Mouse (Mus musculus) embryonic facial prominence, embryonic 15.5 days (tissue): Measurements from ENCODE around the gene Ube2o. TPM values are rescaled to one million over a fixed set of nuclear protein-coding genes. Genes with fewer than 3 reads are reported as not detected.

Experiments used
- ATAC-seq: fragments of 200-750 bp; cut with Nextera tagmentation; 2 replicates; pipeline ENCODE4 v1.8.0; 2017; ENCODE audit warnings: low read depth, moderate TSS enrichment; ENCODE audit not compliant: insufficient number of reproducible peaks, low FRiP score, low TSS enrichment
- H3K27ac ChIP-seq: fragments of 300-500 bp; sonication (generic); replicated peaks from 2 replicates; pipeline ENCODE4 v1.5.1; 2015; ENCODE audit warnings: mild to moderate bottlenecking, inconsistent platforms
- H3K27me3 ChIP-seq: fragments of 300-500 bp; sonication (generic); 2 replicates; pipeline ENCODE4 v1.6.1; 2015; ENCODE audit warnings: inconsistent platforms
- H3K36me3 ChIP-seq: fragments of 300-500 bp; sonication (generic); 2 replicates; pipeline ENCODE4 v1.6.1; 2015; ENCODE audit warnings: mild to moderate bottlenecking, inconsistent platforms
- H3K4me1 ChIP-seq: fragments of 300-500 bp; sonication (generic); 2 replicates; pipeline ENCODE4 v1.6.1; 2015; ENCODE audit warnings: inconsistent platforms
- H3K4me2 ChIP-seq: fragments of 300-500 bp; sonication (generic); replicated peaks from 2 replicates; pipeline ENCODE4 v1.6.1; 2015; ENCODE audit warnings: mild to moderate bottlenecking, inconsistent platforms
- H3K4me3 ChIP-seq: fragments of 300-500 bp; sonication (generic); replicated peaks from 2 replicates; pipeline ENCODE4 v1.5.1; 2015; ENCODE audit warnings: mild to moderate bottlenecking, inconsistent platforms
- H3K9ac ChIP-seq: fragments of 300-500 bp; sonication (generic); 2 replicates; pipeline ENCODE4 v1.6.1; 2015; ENCODE audit warnings: inconsistent platforms
- H3K9me3 ChIP-seq: fragments of 300-500 bp; sonication (generic); replicated peaks from 2 replicates; pipeline ENCODE4 v1.6.1; 2016; ENCODE audit warnings: inconsistent platforms
- WGBS: fragments of 180-500 bp; shearing (Covaris S2); methylation state at CpG from one replicate; pipeline ENCODE4 v1.1.7; 2015; 5-methylcytosine and 5-hydroxymethylcytosine counted together
- polyA plus RNA-seq: library from polyadenylated mRNA; unstranded; fragments of >200 nt; fragmentation: Nextera tagmentation; extraction: Ambion mirVana; gene quantifications from 2 replicates; pipeline ENCODE4 v1.2.1, GENCODE M21; 2015

Gene Ube2o
- polyA plus RNA-seq, 1 experiment from 2014 or later: 14.2 TPM

DNA sequence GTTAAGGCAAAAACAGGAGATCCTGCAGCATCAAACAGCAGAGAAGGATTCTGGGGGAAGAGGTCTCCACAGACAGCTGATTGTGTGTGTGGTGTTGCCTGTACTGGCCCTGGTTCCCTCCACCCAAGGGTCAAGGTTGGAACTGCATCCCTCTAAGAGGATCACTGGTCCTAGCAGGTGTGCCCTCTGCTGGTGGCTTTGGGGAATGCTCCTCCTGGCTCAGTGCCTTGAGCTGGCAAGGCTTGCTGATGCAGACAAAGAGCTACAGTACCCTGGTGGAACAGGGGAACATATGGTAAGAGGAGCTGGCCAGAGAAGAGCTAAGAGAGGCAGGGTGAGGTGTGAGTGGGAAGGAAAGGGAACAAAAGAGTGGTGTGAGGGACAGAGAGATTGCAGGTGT, 11.2 kb upstream of the Ube2o start:
- 0 out of 2 replicates have a peak, but pooled peaks cover 3% of the 10 kb centered on the region for H3K27me3 ChIP-seq
- no peaks in the 10 kb centered on the region for H3K9me3 ChIP-seq
- peaks cover 10% of the 10 kb centered on the region; the same call in 1 of the 2 replicates for H3K4me1 ChIP-seq
- peak; percentile 32; the same call in 1 of the 2 replicates for ATAC-seq
- H3K36me3 ChIP-seq: no peaks in the 10 kb centered on the region
- no peak overlapping the region for H3K27ac ChIP-seq
- no peak overlapping the region for H3K9ac ChIP-seq
- no peak overlapping the region for H3K4me2 ChIP-seq
- H3K4me3 ChIP-seq: no peak overlapping the region

DNA sequence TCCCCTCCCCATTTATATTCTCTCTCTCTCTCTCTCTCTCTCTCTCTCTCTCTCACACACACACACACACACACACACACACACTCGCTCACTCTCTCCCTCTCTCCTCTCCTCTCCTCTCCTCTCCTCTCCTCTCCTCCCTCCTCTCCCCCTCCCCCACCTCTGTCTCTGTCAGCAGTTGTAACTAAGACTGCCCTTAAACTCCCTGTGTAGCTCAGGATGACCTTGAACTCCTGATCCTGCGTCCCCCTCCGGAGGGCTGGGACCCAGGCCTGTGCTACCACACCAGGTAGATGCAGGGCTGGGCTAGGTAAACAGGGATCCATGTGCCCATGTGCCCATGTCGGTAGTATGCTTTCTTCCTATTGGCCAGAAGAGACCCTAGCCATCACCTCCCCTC, 10.4 kb upstream of the Ube2o start:
- Histone ChIP-seq H3K4me1 (peaks cover 15% of the 10 kb centered on the region; the same call in 1 of the 2 replicates), H3K9me3 (no peaks in the 10 kb centered on the region), H3K27ac (no peak overlapping the region), H3K9ac (no peak overlapping the region), H3K4me2 (no peak overlapping the region), H3K27me3 (0 out of 2 replicates have a peak, but pooled peaks cover 6% of the 10 kb centered on the region), H3K36me3 (no peaks in the 10 kb centered on the region), H3K4me3 (no peak overlapping the region)
- 84% methylated on average over 4 of the region's 4 CpGs for WGBS
- no peak for ATAC-seq

DNA sequence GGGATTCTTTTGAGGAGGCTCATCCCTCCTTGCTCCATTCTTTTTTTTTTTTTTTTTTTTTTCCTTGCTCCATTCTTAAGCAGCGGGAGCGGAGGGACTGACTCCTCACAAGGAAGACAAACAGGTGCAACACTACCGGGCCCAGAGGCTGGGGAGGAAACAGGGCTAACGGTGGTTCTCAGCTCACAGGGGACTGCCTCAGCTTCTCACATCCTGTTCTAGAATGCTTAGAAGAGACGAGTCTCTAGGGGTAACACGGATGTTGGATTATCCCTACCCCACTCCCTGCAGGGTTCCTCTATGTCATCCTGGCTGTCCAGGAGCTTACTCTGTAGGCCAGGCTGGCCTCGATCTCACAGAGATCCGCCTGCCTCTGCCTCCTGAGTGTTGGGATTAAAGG, 8.3 kb upstream of the Ube2o start:
- H3K9me3 ChIP-seq: no peaks in the 10 kb centered on the region
- no peak overlapping the region for H3K27ac ChIP-seq
- peaks cover 23% of the 10 kb centered on the region; the same call in 1 of the 2 replicates for H3K4me1 ChIP-seq
- no peaks in the 10 kb centered on the region for H3K36me3 ChIP-seq
- 47% methylated on average over 8 of the region's 8 CpGs for WGBS
- H3K27me3 ChIP-seq: 0 out of 2 replicates have a peak, but pooled peaks cover 6% of the 10 kb centered on the region
- no peak for ATAC-seq
- H3K4me2 ChIP-seq: no peak overlapping the region
- H3K4me3 ChIP-seq: no peak overlapping the region
- no peak overlapping the region for H3K9ac ChIP-seq

DNA sequence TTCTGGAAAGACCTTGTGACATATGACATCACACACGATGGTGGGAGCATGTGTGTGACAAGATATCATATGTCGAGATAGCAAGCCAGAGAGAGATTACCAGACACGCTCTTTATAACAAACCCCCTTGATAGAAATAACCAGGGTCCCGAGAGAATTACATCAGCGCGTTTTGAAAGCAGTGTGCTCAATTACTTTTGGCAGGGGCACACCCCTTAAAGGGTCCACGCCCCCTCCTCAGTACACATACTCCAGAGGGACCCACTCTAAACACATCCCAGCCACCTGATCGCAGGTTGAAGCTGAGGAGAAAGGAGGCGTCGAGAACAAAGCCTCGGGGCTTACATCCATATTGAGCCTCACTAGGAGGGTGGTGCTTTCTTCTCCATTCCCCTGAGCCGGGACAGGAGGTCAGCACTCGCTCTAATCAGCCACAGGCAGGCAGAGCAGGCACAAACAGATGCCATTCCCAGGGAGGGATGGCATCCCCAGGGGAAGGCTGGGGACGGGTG, 7.8 kb upstream of the Ube2o start:
- no peak overlapping the region for H3K4me2 ChIP-seq
- peak; percentile 39 for ATAC-seq
- no peak overlapping the region for H3K27ac ChIP-seq
- no peaks in the 10 kb centered on the region for H3K36me3 ChIP-seq
- WGBS: 16% methylated on average over 14 of the region's 14 CpGs
- H3K27me3 ChIP-seq: 0 out of 2 replicates have a peak, but pooled peaks cover 6% of the 10 kb centered on the region
- no peak overlapping the region for H3K9ac ChIP-seq
- peaks cover 23% of the 10 kb centered on the region; the same call in 1 of the 2 replicates for H3K4me1 ChIP-seq
- H3K9me3 ChIP-seq: no peaks in the 10 kb centered on the region
- no peak overlapping the region for H3K4me3 ChIP-seq

DNA sequence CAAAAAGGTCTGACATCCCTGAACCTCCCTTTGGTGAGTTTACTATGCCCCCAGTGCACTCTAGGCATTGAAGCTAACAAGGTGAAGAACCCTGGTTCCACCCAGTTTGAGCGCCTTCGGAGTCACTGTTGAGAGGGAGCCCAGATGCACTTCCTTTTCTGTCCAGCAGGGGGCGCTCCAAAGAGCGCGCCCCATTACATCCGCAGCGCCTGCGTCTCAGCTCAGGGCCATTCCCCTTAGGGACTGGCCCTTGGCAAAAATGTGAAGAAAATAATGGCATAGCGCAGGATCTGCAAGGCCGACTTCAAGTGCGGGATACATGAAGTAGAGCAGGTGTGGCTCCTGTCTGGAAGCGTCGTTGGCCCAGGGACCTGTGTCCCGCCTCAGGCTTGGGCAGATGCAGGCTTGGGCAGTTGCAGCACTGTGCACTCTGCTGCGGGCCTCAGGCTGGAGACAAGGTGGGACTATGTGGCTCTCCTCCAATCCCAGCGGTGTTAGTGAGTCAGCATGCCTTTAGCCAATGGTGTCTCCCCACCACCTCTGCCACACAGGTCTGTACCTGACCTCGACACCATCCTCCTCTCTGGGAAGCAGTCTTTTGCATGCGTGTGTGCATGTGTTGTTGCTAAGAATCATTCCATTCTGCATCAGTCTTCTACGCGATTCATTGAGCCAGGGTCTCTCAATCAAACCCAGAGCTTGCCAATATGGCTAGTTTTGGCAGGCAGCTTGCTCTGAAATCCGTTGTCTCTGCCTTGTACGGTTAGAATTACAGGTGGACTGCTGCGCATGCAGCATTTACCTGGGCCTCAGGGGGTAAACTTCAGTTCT, 5.8 kb upstream of the Ube2o start:
- no peak overlapping the region for H3K9ac ChIP-seq
- no peak overlapping the region for H3K4me3 ChIP-seq
- no peak overlapping the region for H3K27ac ChIP-seq
- peak overlapping the region; percentile 36 for H3K4me2 ChIP-seq
- no peak for ATAC-seq
- H3K4me1 ChIP-seq: peaks cover 18% of the 10 kb centered on the region; the same call in 1 of the 2 replicates
- H3K36me3 ChIP-seq: no peaks in the 10 kb centered on the region
- H3K27me3 ChIP-seq: 0 out of 2 replicates have a peak, but pooled peaks cover 6% of the 10 kb centered on the region
- H3K9me3 ChIP-seq: no peaks in the 10 kb centered on the region
- WGBS: 20% methylated on average over 23 of the region's 23 CpGs

DNA sequence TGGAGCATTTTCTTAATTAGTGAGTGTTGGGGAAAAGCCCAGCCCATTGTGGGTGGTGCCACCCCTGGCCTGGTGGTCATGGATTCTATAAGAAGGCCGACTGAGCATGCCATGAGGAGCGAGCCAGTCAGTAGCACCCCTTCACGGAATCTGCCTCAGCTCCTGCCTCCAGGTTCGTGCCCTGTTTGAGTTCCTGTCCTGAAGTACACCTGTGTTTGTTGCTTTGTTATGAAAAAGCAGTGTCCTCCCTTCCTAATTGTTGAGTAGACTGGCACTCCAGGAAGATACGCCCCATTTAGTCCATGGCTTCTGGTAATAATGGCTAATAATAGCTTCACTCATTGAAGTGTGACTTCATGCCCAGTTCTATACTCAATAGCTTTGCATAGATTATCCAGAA, 5.1 kb upstream of the Ube2o start, which contains the start of gene Aanat:
Gene Aanat, plus strand, starts transcription at position 123 of the 400 bp plus-strand sequence.
- no peaks in the 10 kb centered on the region for H3K9me3 ChIP-seq
- H3K4me1 ChIP-seq: peaks cover 23% of the 10 kb centered on the region; the same call in 1 of the 2 replicates
- 54% methylated on average over 5 of the region's 5 CpGs for WGBS
- H3K9ac ChIP-seq: no peak within 1 kb of the TSS
- H3K27ac ChIP-seq: no peak within 1 kb of the TSS
- no peaks in the 10 kb centered on the region for H3K36me3 ChIP-seq
- H3K4me2 ChIP-seq: peak within 1 kb of the TSS; percentile 36
- ATAC-seq: no peak
- H3K27me3 ChIP-seq: 0 out of 2 replicates have a peak, but pooled peaks cover 6% of the 10 kb centered on the region
- no peak within 1 kb of the TSS for H3K4me3 ChIP-seq

DNA sequence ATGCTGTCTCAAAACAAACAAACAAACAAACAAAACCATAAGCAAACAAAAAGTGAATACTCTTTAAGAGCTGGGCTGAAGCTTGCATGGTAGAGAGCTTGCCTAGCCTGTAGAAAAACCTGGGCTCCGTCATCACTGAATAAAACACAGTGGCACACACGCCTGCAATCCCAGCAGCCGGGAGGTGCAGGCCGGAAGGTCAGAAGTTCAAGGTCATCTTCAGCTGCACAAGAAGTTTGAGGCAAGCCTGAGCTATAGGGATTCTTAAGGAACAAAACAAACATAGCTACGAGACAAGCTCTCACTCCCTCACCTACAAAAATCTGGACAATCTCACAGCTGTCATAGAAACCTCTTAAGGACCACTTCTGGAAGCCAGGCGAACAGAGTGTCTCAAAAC, 4.4 kb upstream of the Ube2o start:
- H3K27me3 ChIP-seq: 0 out of 2 replicates have a peak, but pooled peaks cover 6% of the 10 kb centered on the region
- no peak overlapping the region for H3K4me3 ChIP-seq
- H3K27ac ChIP-seq: no peak overlapping the region
- WGBS: 70% methylated on average over 6 of the region's 6 CpGs
- no peak overlapping the region for H3K4me2 ChIP-seq
- ATAC-seq: no peak
- H3K4me1 ChIP-seq: peaks cover 23% of the 10 kb centered on the region; the same call in 1 of the 2 replicates
- H3K36me3 ChIP-seq: no peaks in the 10 kb centered on the region
- no peaks in the 10 kb centered on the region for H3K9me3 ChIP-seq
- H3K9ac ChIP-seq: no peak overlapping the region

DNA sequence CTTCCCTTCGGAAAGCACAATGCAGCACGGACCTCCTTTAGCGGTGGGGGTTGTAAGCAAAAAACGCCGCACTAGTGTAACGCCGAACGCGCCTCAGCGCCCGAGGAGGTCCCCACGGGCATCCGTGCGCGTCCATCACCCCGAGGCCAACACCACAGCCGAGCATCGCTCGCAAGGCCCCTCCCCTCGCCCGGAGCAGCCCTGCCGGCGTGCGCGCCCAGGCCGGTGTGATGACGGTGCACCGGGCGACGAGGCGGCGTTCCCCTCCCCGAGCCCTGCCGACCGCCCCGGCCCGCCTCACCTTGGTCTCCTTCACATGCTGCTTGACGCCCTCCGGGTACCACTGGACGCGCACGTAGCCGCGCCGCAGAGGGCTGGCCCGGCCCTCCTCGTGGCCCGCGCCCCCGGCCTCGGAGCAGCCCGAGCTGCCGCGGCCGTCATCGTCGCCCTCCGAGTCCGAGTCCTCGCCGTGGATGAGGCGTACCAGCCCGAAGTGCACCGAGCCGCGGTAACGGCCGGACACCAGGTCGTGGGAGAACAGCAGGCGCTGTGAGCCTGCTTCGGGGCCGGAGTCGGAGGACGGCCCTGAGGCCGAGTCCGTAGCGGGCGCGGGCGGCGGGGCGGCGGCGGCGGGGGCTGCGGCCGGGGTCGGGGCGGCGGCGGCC, 404 bp downstream of the Ube2o start:
- Histone ChIP-seq H3K27me3 (no peaks in the 10 kb centered on the region), H3K36me3 (no peaks in the 10 kb centered on the region), H3K4me1 (peaks cover 29% of the 10 kb centered on the region), H3K27ac (peak overlapping the region; percentile 67), H3K4me3 (peak overlapping the region; percentile 69), H3K9me3 (no peaks in the 10 kb centered on the region), H3K4me2 (peak overlapping the region; percentile 86), H3K9ac (peak overlapping the region; percentile 81)
- under 1% methylated on average over 72 of the region's 91 CpGs for WGBS
- peak; percentile 71 for ATAC-seq

DNA sequence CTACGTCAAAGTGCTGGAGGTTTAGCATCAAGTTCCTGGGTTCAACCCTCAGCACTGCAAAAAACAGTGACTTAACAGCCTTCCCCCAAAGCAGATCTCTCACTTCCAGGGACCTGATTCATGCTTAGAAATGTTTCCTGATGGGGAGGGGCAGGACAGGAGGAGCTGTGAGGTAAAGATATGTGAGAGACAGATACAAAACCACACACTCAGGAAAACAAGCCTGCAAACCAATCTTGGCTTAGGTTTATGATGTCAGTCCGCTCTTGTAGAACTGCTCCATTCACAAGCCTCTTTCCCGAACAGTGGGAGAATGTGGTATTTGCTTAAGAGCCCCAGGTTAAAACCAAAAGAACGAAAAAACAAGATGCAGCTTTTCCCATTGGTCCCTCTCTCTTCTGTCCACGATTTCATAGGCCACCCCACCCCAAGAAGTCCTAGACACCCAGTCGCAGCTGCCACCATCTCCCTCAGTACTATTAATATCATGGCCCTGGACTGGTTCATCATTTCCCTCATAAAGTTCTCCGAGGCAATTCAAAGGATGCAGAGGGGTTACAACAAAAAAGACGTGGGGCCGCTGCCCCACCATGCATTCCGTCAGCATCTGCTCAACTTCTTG, 1.1 kb downstream of the Ube2o start:
- H3K36me3 ChIP-seq: no peaks in the 10 kb centered on the region
- 19% methylated on average over 10 of the region's 10 CpGs for WGBS
- H3K9ac ChIP-seq: peak overlapping the region; percentile 81
- H3K9me3 ChIP-seq: no peaks in the 10 kb centered on the region
- H3K27me3 ChIP-seq: no peaks in the 10 kb centered on the region
- no peak for ATAC-seq
- H3K4me2 ChIP-seq: peak overlapping the region; percentile 86
- H3K27ac ChIP-seq: peak overlapping the region; percentile 67; the same call in 1 of the 2 replicates
- peak overlapping the region; percentile 69 for H3K4me3 ChIP-seq
- peaks cover 30% of the 10 kb centered on the region for H3K4me1 ChIP-seq

DNA sequence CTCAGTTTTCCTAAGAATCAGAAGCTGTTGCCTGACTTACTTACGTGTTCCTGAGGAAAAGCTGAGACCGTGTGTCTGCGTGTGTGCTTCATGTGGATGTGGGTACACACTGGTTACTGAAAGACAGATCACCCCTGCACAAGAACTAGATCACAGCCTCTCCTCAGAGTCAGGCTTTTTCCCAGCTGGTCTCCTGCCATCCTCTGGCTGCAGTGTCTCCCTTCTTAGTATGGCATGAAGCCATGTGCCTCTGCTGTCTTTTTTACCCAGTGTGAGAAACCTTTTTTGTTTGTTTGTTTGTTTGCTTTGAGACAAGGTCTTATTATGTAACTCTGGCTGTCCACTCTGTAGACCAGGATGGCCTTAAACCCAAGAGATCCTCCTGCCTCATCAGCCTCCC, 2.0 kb downstream of the Ube2o start:
- H3K36me3 ChIP-seq: no peaks in the 10 kb centered on the region
- H3K4me3 ChIP-seq: no peak overlapping the region
- H3K9me3 ChIP-seq: no peaks in the 10 kb centered on the region
- ATAC-seq: no peak
- H3K9ac ChIP-seq: no peak overlapping the region
- peaks cover 39% of the 10 kb centered on the region for H3K4me1 ChIP-seq
- H3K27ac ChIP-seq: no peak overlapping the region
- no peaks in the 10 kb centered on the region for H3K27me3 ChIP-seq
- WGBS: 96% methylated on average over 3 of the region's 3 CpGs
- no peak overlapping the region for H3K4me2 ChIP-seq

DNA sequence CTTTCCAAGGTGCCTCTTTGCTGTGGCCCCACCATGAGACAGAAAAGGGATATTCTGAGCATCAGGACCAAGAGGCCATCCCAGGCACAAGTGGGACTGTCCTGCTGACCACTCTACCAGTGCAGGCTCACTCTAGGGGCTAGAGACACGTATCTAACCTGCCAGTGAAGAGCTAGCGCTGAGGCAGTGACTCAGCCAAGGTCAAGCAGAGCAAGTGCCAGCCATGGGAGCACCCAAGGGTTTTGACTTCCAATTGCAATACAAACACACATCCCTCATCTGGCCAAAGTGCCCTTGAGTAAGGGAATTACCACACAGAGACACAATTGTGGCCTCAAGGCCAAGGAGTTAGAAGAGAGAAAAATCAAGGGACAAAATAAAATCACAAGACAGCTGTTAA, 5.9 kb downstream of the Ube2o start:
- ATAC-seq: no peak
- Histone ChIP-seq H3K9ac (no peak overlapping the region), H3K27me3 (no peaks in the 10 kb centered on the region), H3K4me2 (no peak overlapping the region), H3K4me3 (no peak overlapping the region), H3K4me1 (peaks cover 55% of the 10 kb centered on the region), H3K36me3 (no peaks in the 10 kb centered on the region), H3K27ac (no peak overlapping the region), H3K9me3 (no peaks in the 10 kb centered on the region)
- 82% methylated on average over 2 of the region's 2 CpGs for WGBS
